ENCODE assay signal across 9 mouse cellular contexts in genomic region chr9:57522861-57523246, GRCm38 (mm10). TPM values are rescaled to one million over a fixed set of nuclear protein-coding genes. Genes with fewer than 3 reads are reported as not detected.
DNase-seq lines count a peak whose midpoint lies in the region; ATAC-seq and TF ChIP-seq lines count a peak whose summit lies in the region.
"Had no signal": no experiment of that assay in that cellular context is flagged by ENCODE, and none has a peak within 500 bp of the region (broad histone marks: within the 10 kb centered on the region; RNA-seq: fewer than 3 reads in every experiment).

No protein-coding gene starts in this region.

- DNase-seq in liver, adult 2 months (ENCODE audit: extremely low read depth, low read depth, low spot score), result no peak
- no peak for DNase-seq in liver
- no peak for DNase-seq in limb, embryonic 11.5 days (ENCODE audit: low spot score)
- DNase-seq in ovary, adult 18-20 months (ENCODE audit: low spot score), result no peak
- no peak for DNase-seq in right cerebral cortex, postnatal 10 days (ENCODE audit: low spot score in 2 of 2)
- DNase-seq: adrenal gland, postnatal 14 days had no signal

- H3K4me3 ChIP-seq in liver, adult 2 months (ENCODE audit: insufficient read depth, low read depth, low read length), result no peak overlapping the region
- H3K4me3 ChIP-seq in embryonic facial prominence, embryonic 13.5 days, result no peak overlapping the region; the same call in 1 of the 2 replicates
- H3K4me3 ChIP-seq in limb, embryonic 11.5 days (ENCODE audit: low read depth, low read length), result peak overlapping the region; percentile 96; the same call in 1 of the 2 replicates
- peak overlapping the region; percentile 23; the same call in 1 of the 2 replicates for H3K4me3 ChIP-seq in olfactory bulb, adult 2 months (ENCODE audit: insufficient read depth, low read depth, low read length)

- ATAC-seq in embryonic facial prominence, embryonic 13.5 days (ENCODE audit: insufficient number of reproducible peaks, insufficient read depth, low FRiP score, low TSS enrichment, low read depth), result no peak
- ATAC-seq in limb, embryonic 11.5 days (ENCODE audit: insufficient number of reproducible peaks, low FRiP score, low TSS enrichment, low read depth), result no peak

- H3K36me3 ChIP-seq in liver, adult 2 months (ENCODE audit: control insufficient read depth, insufficient read depth, low read length), result peaks cover 4% of the 10 kb centered on the region; the same call in 1 of the 2 replicates
- no peaks in the 10 kb centered on the region for H3K36me3 ChIP-seq in embryonic facial prominence, embryonic 13.5 days
- H3K36me3 ChIP-seq in limb, embryonic 11.5 days (ENCODE audit: control insufficient read depth, insufficient read depth, low read length), result no peaks in the 10 kb centered on the region

- peaks cover 31% of the 10 kb centered on the region for H3K4me1 ChIP-seq in liver, adult 2 months (ENCODE audit: control insufficient read depth, insufficient read depth, low read length)
- H3K4me1 ChIP-seq in embryonic facial prominence, embryonic 13.5 days, result peaks cover 18% of the 10 kb centered on the region
- peaks cover 7% of the 10 kb centered on the region; the same call in 1 of the 2 replicates for H3K4me1 ChIP-seq in limb, embryonic 11.5 days (ENCODE audit: control insufficient read depth, insufficient read depth, low read length)
- H3K4me1 ChIP-seq in olfactory bulb, adult 2 months (ENCODE audit: control insufficient read depth, insufficient read depth, low read length), result peaks cover 3% of the 10 kb centered on the region

- H3K27me3 ChIP-seq in liver, adult 2 months (ENCODE audit: control insufficient read depth, insufficient read depth, low read length), result no peaks in the 10 kb centered on the region
- H3K27me3 ChIP-seq in embryonic facial prominence, embryonic 13.5 days, result no peaks in the 10 kb centered on the region
- H3K27me3 ChIP-seq in limb, embryonic 11.5 days (ENCODE audit: control insufficient read depth, insufficient read depth, low read length), result no peaks in the 10 kb centered on the region

- no peak for TF ChIP-seq CTCF in liver, adult 2 months (IDR thresholded peaks at IDR 0.05; ENCODE audit: low read depth, low read length)
- TF ChIP-seq CTCF in olfactory bulb, adult 2 months (IDR thresholded peaks at IDR 0.05; ENCODE audit: insufficient read depth, low read depth, low read length), result no peak

- TF ChIP-seq POLR2A in liver, adult 2 months (IDR thresholded peaks at IDR 0.05; ENCODE audit: extremely low read depth, insufficient read depth, low read length), result no peak
- no peak for TF ChIP-seq POLR2A in olfactory bulb, adult 2 months (IDR thresholded peaks at IDR 0.05; ENCODE audit: insufficient read depth, low read depth, low read length)

- H3K4me2 ChIP-seq in embryonic facial prominence, embryonic 13.5 days, result peak overlapping the region; percentile 88
- H3K4me2 ChIP-seq in limb, embryonic 11.5 days (ENCODE audit: low read depth, severe bottlenecking), result no peak overlapping the region; the same call in 1 of the 2 replicates

- no peak overlapping the region for H3K27ac ChIP-seq in liver, adult 2 months (replicated peaks; ENCODE audit: insufficient read depth, low read depth, low read length)
- no peak overlapping the region for H3K27ac ChIP-seq in embryonic facial prominence, embryonic 13.5 days
- H3K27ac ChIP-seq in limb, embryonic 11.5 days (replicated peaks; ENCODE audit: low read depth, low read length), result no peak overlapping the region
- H3K27ac ChIP-seq in olfactory bulb, adult 2 months (ENCODE audit: insufficient read depth, low read depth, low read length), result no peak overlapping the region

- H3K9me3 ChIP-seq in embryonic facial prominence, embryonic 13.5 days, result no peaks in the 10 kb centered on the region
- no peaks in the 10 kb centered on the region for H3K9me3 ChIP-seq in limb, embryonic 11.5 days (ENCODE audit: control insufficient read depth, low read length)

- H3K79me2 ChIP-seq in liver, adult 2 months (ENCODE audit: control insufficient read depth, insufficient read depth, low read length), result peaks cover 37% of the 10 kb centered on the region

- 0 out of 2 replicates have a peak overlapping the region, but pooled peaks have one; percentile 12 for H3K9ac ChIP-seq in liver, adult 2 months (ENCODE audit: low read depth, low read length)
- no peak overlapping the region for H3K9ac ChIP-seq in embryonic facial prominence, embryonic 13.5 days
- no peak overlapping the region for H3K9ac ChIP-seq in limb, embryonic 11.5 days (ENCODE audit: low read length)

- WGBS in liver, adult 2 months, result 37% methylated on average over 4 of the region's 4 CpGs
- 73% methylated on average over 4 of the region's 4 CpGs for WGBS in embryonic facial prominence, embryonic 13.5 days
- WGBS in limb, embryonic 11.5 days, result 77% methylated on average over 4 of the region's 4 CpGs
- WGBS in olfactory bulb, adult 2 months, result 51% methylated on average over 4 of the region's 4 CpGs

RNA-seq across cellular contexts. Expression of gene Cox5a, which starts 1.8 kb away (rescaled TPM):
- 299 and 328 TPM in 2 replicates for total RNA-seq in liver, adult 2 months (2014; rRNA removed)
- polyA plus RNA-seq in liver, adult 2 months (2012; rRNA removed), result 507 and 522 TPM in 2 replicates
- 473 and 528 TPM in 2 replicates for polyA plus RNA-seq in embryonic facial prominence, embryonic 13.5 days (2015; fragmentation: Nextera tagmentation; extraction: Ambion mirVana)
- 622 and 641 TPM in 2 replicates for polyA plus RNA-seq in limb, embryonic 11.5 days (2014; fragmentation: Nextera tagmentation; extraction: Ambion mirVana)
- not detected in 2 replicates for polyA plus RNA-seq in olfactory bulb, adult 2 months (2012; ENCODE audit: insufficient read depth, insufficient read length, low replicate concordance, missing spikeins)

RNA-seq across cellular contexts. Expression of gene Fam219b, which starts 14.5 kb away (rescaled TPM):
- 4.4 and 5.4 TPM in 2 replicates for total RNA-seq in liver, adult 2 months (2014; rRNA removed)
- 6.5 and 6.7 TPM in 2 replicates for polyA plus RNA-seq in liver, adult 2 months (2012; rRNA removed)
- 25.1 and 28.9 TPM in 2 replicates for polyA plus RNA-seq in embryonic facial prominence, embryonic 13.5 days (2015; fragmentation: Nextera tagmentation; extraction: Ambion mirVana)
- 16.8 and 17.8 TPM in 2 replicates for polyA plus RNA-seq in limb, embryonic 11.5 days (2014; fragmentation: Nextera tagmentation; extraction: Ambion mirVana)
- polyA plus RNA-seq in olfactory bulb, adult 2 months (2012; ENCODE audit: insufficient read depth, insufficient read length, low replicate concordance, missing spikeins), result not detected in 2 replicates

RNA-seq across cellular contexts. Expression of gene Rpp25, which starts 19.0 kb away (rescaled TPM):
- total RNA-seq in liver, adult 2 months (2014; rRNA removed), result not detected in 2 replicates
- polyA plus RNA-seq in liver, adult 2 months (2012; rRNA removed), result not detected in 2 replicates
- 0.61 and 1.3 TPM in 2 replicates for polyA plus RNA-seq in embryonic facial prominence, embryonic 13.5 days (2015; fragmentation: Nextera tagmentation; extraction: Ambion mirVana)
- polyA plus RNA-seq in limb, embryonic 11.5 days (2014; fragmentation: Nextera tagmentation; extraction: Ambion mirVana), result 0.35 and 0.44 TPM in 2 replicates
- not detected in 2 replicates for polyA plus RNA-seq in olfactory bulb, adult 2 months (2012; ENCODE audit: insufficient read depth, insufficient read length, low replicate concordance, missing spikeins)
- total RNA-seq: hematopoietic stem cell, adult 5-6 weeks had no signal

RNA-seq across cellular contexts. Expression of gene Mpi, which starts 29.7 kb away (rescaled TPM):
- total RNA-seq in liver, adult 2 months (2014; rRNA removed), result 8.9 and 9.4 TPM in 2 replicates
- 12.2 and 14.5 TPM in 2 replicates for polyA plus RNA-seq in liver, adult 2 months (2012; rRNA removed)
- 47.1 and 48.8 TPM in 2 replicates for polyA plus RNA-seq in embryonic facial prominence, embryonic 13.5 days (2015; fragmentation: Nextera tagmentation; extraction: Ambion mirVana)
- 43.5 and 43.8 TPM in 2 replicates for polyA plus RNA-seq in limb, embryonic 11.5 days (2014; fragmentation: Nextera tagmentation; extraction: Ambion mirVana)
- not detected in 2 replicates for polyA plus RNA-seq in olfactory bulb, adult 2 months (2012; ENCODE audit: insufficient read depth, insufficient read length, low replicate concordance, missing spikeins)

RNA-seq across cellular contexts. Expression of gene Scamp2, which starts 37.9 kb away (rescaled TPM):
- total RNA-seq in liver, adult 2 months (2014; rRNA removed), result 10.5 and 10.7 TPM in 2 replicates
- 28.4 and 32.6 TPM in 2 replicates for polyA plus RNA-seq in liver, adult 2 months (2012; rRNA removed)
- 54.2 and 61.7 TPM in 2 replicates for polyA plus RNA-seq in embryonic facial prominence, embryonic 13.5 days (2015; fragmentation: Nextera tagmentation; extraction: Ambion mirVana)
- polyA plus RNA-seq in limb, embryonic 11.5 days (2014; fragmentation: Nextera tagmentation; extraction: Ambion mirVana), result 44.4 and 44.7 TPM in 2 replicates
- polyA plus RNA-seq in olfactory bulb, adult 2 months (2012; ENCODE audit: insufficient read depth, insufficient read length, low replicate concordance, missing spikeins), result not detected in 2 replicates

Comparison
In these comparisons a context has a peak if more than half of its experiments do, and no peak if none do; other contexts are left out.
1. H3K4me3 ChIP-seq: peak in limb, embryonic 11.5 days (single experiment) and olfactory bulb, adult 2 months (single experiment); none in liver, adult 2 months (single experiment) and embryonic facial prominence, embryonic 13.5 days (single experiment).